Mouse (Mus musculus) frontal cortex, adult (tissue): ENCODE measurements around the gene Ncmap.
"Not testable (repeated sequence)": the region's sequence is repeated elsewhere in the genome, so short reads cannot be mapped to it uniquely, and the experiment has no call there.

Source experiments
- ATAC-seq: cut with Nextera tagmentation; 2 replicates; pipeline ENCODE4 v1.9.2; 2017; ENCODE audit warnings: mild to moderate bottlenecking, moderate library complexity, mixed read lengths; ENCODE audit not compliant: low TSS enrichment

Gene Ncmap

DNA sequence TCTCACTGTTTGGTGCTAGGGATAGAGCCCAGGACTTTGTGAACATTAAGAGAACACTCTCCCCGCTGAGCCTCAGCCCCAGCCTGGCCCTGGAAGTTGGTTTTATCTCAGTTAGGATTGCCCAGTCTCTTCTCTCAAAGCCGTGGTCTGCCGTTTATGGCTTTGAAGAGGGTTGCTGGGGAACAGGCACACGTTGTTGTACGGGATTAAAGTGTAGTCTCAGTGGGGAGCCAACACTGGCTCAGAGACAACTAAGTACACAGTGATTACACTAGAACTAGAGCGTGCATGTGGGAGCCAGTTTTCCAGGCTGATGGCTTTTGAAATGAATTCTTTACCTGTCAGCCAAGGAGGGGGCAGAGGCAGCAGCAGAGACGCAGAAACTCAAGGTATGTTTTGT, 3.9 kb upstream of the Ncmap start:
- no peak for ATAC-seq

DNA sequence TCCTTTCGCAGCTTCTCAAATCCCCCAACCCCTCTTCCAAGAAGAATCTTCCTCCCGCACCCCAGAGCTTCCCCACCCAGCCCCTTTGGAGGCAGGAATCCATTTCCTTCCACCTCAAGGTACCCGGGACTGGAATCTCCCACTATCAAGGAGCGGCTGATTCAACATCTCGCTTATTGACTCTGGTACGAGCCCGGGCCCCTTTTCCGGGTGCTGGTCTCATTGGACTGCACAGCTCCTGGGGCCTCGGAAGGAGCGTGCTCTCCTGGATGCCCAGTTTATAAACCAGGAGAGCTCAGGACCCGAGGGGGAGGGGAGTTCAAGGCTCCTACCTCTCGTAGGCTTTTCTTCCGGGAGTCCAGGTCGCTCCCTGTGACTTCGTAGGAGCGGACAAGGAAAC, 476 bp downstream of the Ncmap start:
- no peak for ATAC-seq

- ATAC-seq = no peak
These were observed 1.7 kb downstream of the Ncmap start for GRCm38 (mm10) chr4:135396303-135396702.

- ATAC-seq = no peak
These were observed 2.7 kb downstream of the Ncmap start for GRCm38 (mm10) chr4:135395375-135395774.

GRCm38 (mm10) chr4:135394666-135395065, 3.4 kb downstream of the Ncmap start:
- no peak for ATAC-seq

DNA sequence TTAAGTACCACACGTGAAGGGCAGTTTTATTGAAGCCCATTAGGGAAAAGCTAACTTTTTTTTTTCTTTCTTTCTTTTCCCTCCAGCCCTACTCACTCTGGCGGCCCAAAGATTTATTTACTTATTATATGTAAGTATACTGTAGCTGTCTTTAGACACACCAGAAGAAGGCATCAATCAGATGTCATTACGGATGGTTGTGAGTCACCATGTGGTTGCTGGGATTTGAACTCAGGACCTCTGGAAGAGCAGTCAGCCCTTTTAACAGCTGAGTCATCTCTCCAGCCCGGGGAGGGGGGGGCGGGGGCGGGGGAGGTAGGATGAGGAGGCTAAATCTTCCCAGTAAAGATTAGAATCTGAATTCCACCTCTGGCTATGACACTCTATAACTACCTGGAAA, 4.6 kb downstream of the Ncmap start:
- ATAC-seq = no peak

GRCm38 (mm10) chr4:135392801-135393200, 5.2 kb downstream of the Ncmap start:
- no peak for ATAC-seq

- ATAC-seq = no peak
These were observed 7.0 kb downstream of the Ncmap start for GRCm38 (mm10) chr4:135391014-135391413.

GRCm38 (mm10) chr4:135385614-135386013, 12.4 kb downstream of the Ncmap start:
- ATAC-seq = no peak

DNA sequence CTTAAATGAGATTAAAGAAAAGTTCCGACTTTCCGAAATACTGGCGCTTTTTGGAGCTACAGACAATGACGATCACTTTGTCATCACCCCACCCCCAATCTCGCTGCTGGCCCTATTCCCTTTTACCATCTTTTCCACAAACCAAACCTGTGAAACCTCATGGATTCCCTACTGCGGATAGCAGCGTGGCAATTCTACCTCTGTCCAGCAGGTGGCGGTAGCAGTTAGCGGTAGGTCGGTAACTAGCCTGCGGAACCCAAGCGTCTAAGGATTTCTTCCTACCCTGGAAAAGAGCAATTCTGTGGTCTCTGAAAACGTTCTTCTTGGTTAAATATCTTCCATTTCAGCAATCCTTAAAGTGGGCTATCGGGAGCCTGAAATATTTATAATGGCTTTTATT, 15.7 kb downstream of the Ncmap start:
- peak; percentile 80; the same call in 1 of the 2 replicates for ATAC-seq

- ATAC-seq = no peak
These were observed 16.7 kb downstream of the Ncmap start for GRCm38 (mm10) chr4:135381355-135381754.

- no peak for ATAC-seq
These were observed 20.8 kb downstream of the Ncmap start for GRCm38 (mm10) chr4:135377241-135377640.

- ATAC-seq = no peak
These were observed 22.6 kb downstream of the Ncmap start for GRCm38 (mm10) chr4:135375444-135375843.

DNA sequence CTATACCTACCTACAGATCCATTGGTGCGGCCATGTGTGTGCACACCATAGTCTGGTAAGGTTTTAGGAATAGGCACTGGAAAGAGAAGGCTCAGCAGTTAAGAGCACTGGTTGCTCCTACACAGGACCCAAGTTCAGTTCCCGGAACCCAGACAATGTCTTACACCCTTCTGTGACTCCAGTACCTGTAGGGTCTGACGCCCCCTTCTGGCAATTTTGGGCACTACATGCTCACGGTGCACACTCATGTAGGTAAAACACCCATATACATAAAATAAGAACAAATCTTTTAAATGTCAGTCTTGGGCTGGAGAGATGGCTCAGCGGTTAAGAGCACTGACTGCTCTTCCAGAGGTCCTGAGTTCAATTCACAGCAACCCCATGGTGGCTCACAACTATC, 24.7 kb downstream of the Ncmap start:
- ATAC-seq = no peak

- ATAC-seq = no peak
These were observed 27.7 kb downstream of the Ncmap start for GRCm38 (mm10) chr4:135370372-135370771.

- no peak for ATAC-seq
These were observed 35.2 kb downstream of the Ncmap start for GRCm38 (mm10) chr4:135362828-135363227.

DNA sequence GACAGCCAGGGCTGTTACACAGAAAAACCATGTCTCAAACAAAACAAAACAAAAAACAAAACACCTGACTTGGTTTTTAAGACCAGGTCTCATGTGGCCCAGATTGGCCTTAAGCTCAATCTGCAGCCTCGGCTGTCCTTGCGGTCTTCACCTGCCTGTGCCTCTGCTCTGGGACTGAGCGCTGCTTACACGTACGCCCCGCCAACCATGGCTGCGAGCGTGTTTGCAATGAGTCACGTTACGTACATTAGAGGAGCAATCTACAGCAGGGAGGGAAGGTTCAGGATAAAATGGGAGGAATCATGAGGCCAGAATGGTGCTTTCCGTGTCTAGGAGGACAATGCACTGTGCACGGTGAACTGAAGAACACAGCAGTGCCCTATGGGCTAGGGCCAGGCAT, 36.3 kb downstream of the Ncmap start:
- no peak for ATAC-seq

DNA sequence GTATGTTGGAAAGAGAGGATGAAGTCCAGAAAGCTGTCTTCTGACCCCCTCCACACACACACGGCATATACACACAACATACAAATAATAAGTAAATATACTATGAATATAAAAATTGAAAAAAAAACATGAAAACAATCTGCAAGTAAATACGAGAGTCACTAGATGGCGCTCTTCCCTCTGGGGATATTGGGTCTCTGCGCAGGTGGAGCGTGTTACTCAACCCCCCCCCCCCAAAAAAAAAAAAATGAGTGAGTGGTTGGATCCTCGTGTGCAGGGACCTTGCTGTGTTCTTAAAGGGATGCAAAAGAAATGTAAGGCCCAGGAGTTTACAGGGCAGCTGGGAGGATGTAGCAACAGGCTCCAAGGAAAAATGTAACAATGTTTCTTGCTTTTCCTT, 39.3 kb downstream of the Ncmap start:
- ATAC-seq = no peak

GRCm38 (mm10) chr4:135357221-135357920, 40.7 kb downstream of the Ncmap start:
- ATAC-seq = no peak

DNA sequence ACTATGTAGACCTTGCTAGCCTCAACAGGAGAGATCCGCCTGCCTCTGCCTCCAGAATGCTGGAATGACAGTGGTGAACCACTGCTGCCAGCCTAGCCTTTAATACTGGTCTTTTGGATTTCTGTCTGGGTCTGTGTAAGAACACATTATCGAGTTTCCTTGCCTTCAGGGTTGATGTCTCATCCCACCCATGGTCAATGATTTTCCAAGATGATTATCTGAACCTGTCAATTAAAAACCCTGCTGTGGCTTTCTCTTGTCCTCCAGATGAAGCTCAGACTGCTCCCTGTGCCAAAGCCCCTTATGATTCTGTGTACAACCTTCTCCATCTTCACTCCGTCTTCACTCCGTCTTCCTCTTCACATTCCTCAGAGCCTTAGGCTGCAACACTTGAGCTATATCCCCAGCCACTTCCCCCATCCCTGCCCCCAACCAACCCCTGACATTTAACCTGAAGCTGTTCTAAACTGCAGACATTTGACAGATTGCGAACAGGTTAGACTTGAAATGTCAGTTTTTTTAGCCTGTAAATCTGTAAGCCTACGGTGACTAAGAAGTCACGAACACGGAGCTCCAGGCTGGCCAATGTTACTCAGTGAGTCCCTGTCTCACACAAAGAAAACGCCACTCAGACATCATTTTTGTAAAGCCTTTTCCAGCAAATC, 42.0 kb downstream of the Ncmap start:
- no peak for ATAC-seq

GRCm38 (mm10) chr4:135354751-135355150, 43.3 kb downstream of the Ncmap start:
- ATAC-seq = not testable (repeated sequence)

- no peak for ATAC-seq
These were observed 44.1 kb downstream of the Ncmap start for GRCm38 (mm10) chr4:135353794-135354450.
